Mouse (Mus musculus) liver, embryonic 14.5 days (tissue): ENCODE results near the gene Olfr615. TPM values are rescaled to one million over a fixed set of nuclear protein-coding genes. Genes with fewer than 3 reads are reported as not detected.

Experiments
- ATAC-seq: fragments of 200-750 bp; cut with Nextera tagmentation; 2 replicates; pipeline ENCODE4 v1.8.0; 2017; ENCODE audit warnings: moderate number of reproducible peaks, mild to moderate bottlenecking, moderate library complexity; ENCODE audit not compliant: insufficient read depth
- DNase-seq, 3 experiments: peaks; one replicate each; pipeline ENCODE4 v3.0.0-alpha.2; 2012 to 2013; ENCODE audit warnings: low read depth in 3 of 3, low spot score in 3 of 3
- H3K27ac ChIP-seq: fragments of 300-500 bp; sonication (generic); 2 replicates; pipeline ENCODE4 v1.5.1; 2014; ENCODE audit warnings: moderate library complexity, mild to moderate bottlenecking, control low read depth, inconsistent platforms
- H3K27me3 ChIP-seq: fragments of 300-500 bp; sonication (generic); 2 replicates; pipeline ENCODE4 v1.6.1; 2014; ENCODE audit warnings: mild to moderate bottlenecking, low read length, moderate library complexity; ENCODE audit not compliant: control insufficient read depth, insufficient read depth
- H3K36me3 ChIP-seq: fragments of 300-500 bp; sonication (generic); replicated peaks from 2 replicates; pipeline ENCODE4 v1.6.1; 2014; ENCODE audit warnings: low read depth; ENCODE audit not compliant: control insufficient read depth, insufficient read depth
- H3K4me1 ChIP-seq, 2 experiments: fragments of 200-500 bp in 1 of 2; fragments of 300-500 bp in 1 of 2; sonication (generic) in 1 of 2; replicated peaks; 2 replicates each; pipeline ENCODE4 v1.6.1; 2012 to 2014; ENCODE audit warnings: antibody characterized with exemption in 1 of 2, inconsistent platforms in 1 of 2, low read length in 1 of 2; ENCODE audit not compliant: control insufficient read depth in 2 of 2, insufficient read depth in 2 of 2
- H3K4me2 ChIP-seq: fragments of 300-500 bp; sonication (generic); 2 replicates; pipeline ENCODE4 v1.6.1; 2014; ENCODE audit warnings: low read depth, mild to moderate bottlenecking, control low read depth, moderate library complexity
- H3K4me3 ChIP-seq, 2 experiments: fragments of 200-500 bp in 1 of 2; fragments of 300-500 bp in 1 of 2; sonication (generic) in 1 of 2; 2 replicates each; pipeline ENCODE4 v1.5.1; 2012 to 2014; ENCODE audit warnings: low read depth in 2 of 2, low read length in 2 of 2, mild to moderate bottlenecking in 2 of 2, control low read depth in 1 of 2, inconsistent platforms in 1 of 2, moderate library complexity in 1 of 2; ENCODE audit not compliant: insufficient read depth in 1 of 2
- H3K9ac ChIP-seq: fragments of 300-500 bp; sonication (generic); replicated peaks from 2 replicates; pipeline ENCODE4 v1.6.1; 2014; ENCODE audit warnings: mild to moderate bottlenecking, control low read depth, moderate library complexity
- H3K9me3 ChIP-seq: fragments of 300-500 bp; sonication (generic); 2 replicates; pipeline ENCODE4 v1.6.1; 2016; ENCODE audit warnings: low read length, mixed read lengths; ENCODE audit not compliant: control insufficient read depth
- CTCF ChIP-seq: IDR thresholded peaks from 2 replicates; pipeline ENCODE4 v1.5.1; 2016; ENCODE audit warnings: antibody characterized with exemption, low read depth, control low read depth
- EP300 ChIP-seq: IDR thresholded peaks from 2 replicates; pipeline ENCODE4 v1.6.1; 2016; ENCODE audit warnings: antibody characterized with exemption, low read depth
- WGBS: fragments of 180-500 bp; shearing (Covaris S2); extraction: QIAGEN DNeasy Blood & Tissue Kit; methylation state at CpG from one replicate; pipeline ENCODE4 v1.1.7; 2014; ENCODE audit not compliant: insufficient replicate concordance; 5-methylcytosine and 5-hydroxymethylcytosine counted together
- microRNA-seq: library from miRNA; unstranded; fragments of <30 nt; microRNA quantifications from one replicate; pipeline ENCODE4, GENCODE M21; 2016
- polyA plus RNA-seq, 2 experiments: library from polyadenylated mRNA; depleted of rRNA in 1 of 2; stranded (reverse) in 1 of 2; unstranded in 1 of 2; fragments of >200 nt; fragmentation: Nextera tagmentation in 1 of 2; extraction: Ambion mirVana in 1 of 2; gene quantifications; 2 replicates each; pipeline versions ENCODE4 v1.2.1 to v1.2.3; 2012 to 2014

The Olfr615 gene
- polyA plus RNA-seq, 2 experiments: not detected

GRCm38 (mm10) chr7:103612434-103612833, 56.6 kb downstream of the Olfr615 start, which contains the start of gene Olfr620:
Gene Olfr620, minus strand, starts transcription at chr7:103612534.
- Histone ChIP-seq H3K36me3 (no peaks in the 10 kb centered on the region), H3K4me2 (no peak within 1 kb of the TSS), H3K4me3 (no peak within 1 kb of the TSS), H3K4me1 (no peaks in the 10 kb centered on the region), H3K9ac (no peak within 1 kb of the TSS), H3K27me3 (no peaks in the 10 kb centered on the region), H3K9me3 (no peaks in the 10 kb centered on the region), H3K27ac (no peak within 1 kb of the TSS)
- TF ChIP-seq CTCF (no peak), EP300 (no peak)
- WGBS: 41% methylated on average over 2 of the region's 2 CpGs
- DNase-seq: no peak
- no peak for ATAC-seq

Small RNA genes within 50 kb of the gene (microRNA-seq; reads per million reads assigned to microRNA genes)
- not detected for gene Gm26506

Other genes starting within 250 kb of the Olfr615 start
Only the 30 nearest of the 32 such genes appear.
- not detected in 2 replicates for gene Olfr598, start 232.5 kb upstream of the Olfr615 start, polyA plus RNA-seq (2012; rRNA removed)
- not detected in 2 replicates for gene Olfr598, start 232.5 kb upstream of the Olfr615 start, polyA plus RNA-seq (2014; fragmentation: Nextera tagmentation; extraction: Ambion mirVana)
- gene Olfr599, start 220.2 kb upstream of the Olfr615 start, polyA plus RNA-seq (2012; rRNA removed): not detected in 2 replicates
- not detected in 2 replicates for gene Olfr599, start 220.2 kb upstream of the Olfr615 start, polyA plus RNA-seq (2014; fragmentation: Nextera tagmentation; extraction: Ambion mirVana)
- gene Olfr600, start 206.4 kb upstream of the Olfr615 start, polyA plus RNA-seq (2012; rRNA removed): not detected in 2 replicates
- gene Olfr600, start 206.4 kb upstream of the Olfr615 start, polyA plus RNA-seq (2014; fragmentation: Nextera tagmentation; extraction: Ambion mirVana): not detected in 2 replicates
- not detected in 2 replicates for gene Olfr601, start 193.4 kb upstream of the Olfr615 start, polyA plus RNA-seq (2012; rRNA removed)
- not detected in 2 replicates for gene Olfr601, start 193.4 kb upstream of the Olfr615 start, polyA plus RNA-seq (2014; fragmentation: Nextera tagmentation; extraction: Ambion mirVana)
- not detected in 2 replicates for gene Olfr603, start 169.9 kb upstream of the Olfr615 start, polyA plus RNA-seq (2012; rRNA removed)
- gene Olfr603, start 169.9 kb upstream of the Olfr615 start, polyA plus RNA-seq (2014; fragmentation: Nextera tagmentation; extraction: Ambion mirVana): not detected in 2 replicates
- not detected in 2 replicates for gene Usp17lc, start 141.0 kb upstream of the Olfr615 start, polyA plus RNA-seq (2012; rRNA removed)
- gene Usp17lc, start 141.0 kb upstream of the Olfr615 start, polyA plus RNA-seq (2014; fragmentation: Nextera tagmentation; extraction: Ambion mirVana): not detected in 2 replicates
- gene Olfr605, start 110.6 kb upstream of the Olfr615 start, polyA plus RNA-seq (2012; rRNA removed): not detected in 2 replicates
- gene Olfr605, start 110.6 kb upstream of the Olfr615 start, polyA plus RNA-seq (2014; fragmentation: Nextera tagmentation; extraction: Ambion mirVana): not detected in 2 replicates
- gene Olfr606, start 107.0 kb upstream of the Olfr615 start, polyA plus RNA-seq (2012; rRNA removed): not detected in 2 replicates
- not detected in 2 replicates for gene Olfr606, start 107.0 kb upstream of the Olfr615 start, polyA plus RNA-seq (2014; fragmentation: Nextera tagmentation; extraction: Ambion mirVana)
- not detected in 2 replicates for gene Olfr607, start 91.9 kb upstream of the Olfr615 start, polyA plus RNA-seq (2012; rRNA removed)
- gene Olfr607, start 91.9 kb upstream of the Olfr615 start, polyA plus RNA-seq (2014; fragmentation: Nextera tagmentation; extraction: Ambion mirVana): not detected in 2 replicates
- not detected in 2 replicates for gene Olfr608, start 86.2 kb upstream of the Olfr615 start, polyA plus RNA-seq (2012; rRNA removed)
- not detected in 2 replicates for gene Olfr608, start 86.2 kb upstream of the Olfr615 start, polyA plus RNA-seq (2014; fragmentation: Nextera tagmentation; extraction: Ambion mirVana)
- gene Olfr609, start 58.0 kb upstream of the Olfr615 start, polyA plus RNA-seq (2012; rRNA removed): not detected in 2 replicates
- not detected in 2 replicates for gene Olfr609, start 58.0 kb upstream of the Olfr615 start, polyA plus RNA-seq (2014; fragmentation: Nextera tagmentation; extraction: Ambion mirVana)
- not detected in 2 replicates for gene Olfr610, start 44.0 kb upstream of the Olfr615 start, polyA plus RNA-seq (2012; rRNA removed)
- not detected in 2 replicates for gene Olfr610, start 44.0 kb upstream of the Olfr615 start, polyA plus RNA-seq (2014; fragmentation: Nextera tagmentation; extraction: Ambion mirVana)
- gene Olfr611, start 35.2 kb upstream of the Olfr615 start, polyA plus RNA-seq (2012; rRNA removed): not detected in 2 replicates
- not detected in 2 replicates for gene Olfr611, start 35.2 kb upstream of the Olfr615 start, polyA plus RNA-seq (2014; fragmentation: Nextera tagmentation; extraction: Ambion mirVana)
- gene Olfr612, start 13.4 kb upstream of the Olfr615 start, polyA plus RNA-seq (2012; rRNA removed): not detected in 2 replicates
- gene Olfr612, start 13.4 kb upstream of the Olfr615 start, polyA plus RNA-seq (2014; fragmentation: Nextera tagmentation; extraction: Ambion mirVana): not detected in 2 replicates
- not detected in 2 replicates for gene Olfr613, start 8.0 kb upstream of the Olfr615 start, polyA plus RNA-seq (2012; rRNA removed)
- gene Olfr613, start 8.0 kb upstream of the Olfr615 start, polyA plus RNA-seq (2014; fragmentation: Nextera tagmentation; extraction: Ambion mirVana): not detected in 2 replicates
- gene Olfr616, start 13.1 kb downstream of the Olfr615 start, polyA plus RNA-seq (2012; rRNA removed): not detected in 2 replicates
- gene Olfr616, start 13.1 kb downstream of the Olfr615 start, polyA plus RNA-seq (2014; fragmentation: Nextera tagmentation; extraction: Ambion mirVana): not detected in 2 replicates
- not detected in 2 replicates for gene Olfr617, start 17.0 kb downstream of the Olfr615 start, polyA plus RNA-seq (2012; rRNA removed)
- gene Olfr617, start 17.0 kb downstream of the Olfr615 start, polyA plus RNA-seq (2014; fragmentation: Nextera tagmentation; extraction: Ambion mirVana): not detected in 2 replicates
- gene Olfr618, start 34.0 kb downstream of the Olfr615 start, polyA plus RNA-seq (2012; rRNA removed): not detected in 2 replicates
- gene Olfr618, start 34.0 kb downstream of the Olfr615 start, polyA plus RNA-seq (2014; fragmentation: Nextera tagmentation; extraction: Ambion mirVana): not detected in 2 replicates
- not detected in 2 replicates for gene Olfr619, start 44.5 kb downstream of the Olfr615 start, polyA plus RNA-seq (2012; rRNA removed)
- not detected in 2 replicates for gene Olfr619, start 44.5 kb downstream of the Olfr615 start, polyA plus RNA-seq (2014; fragmentation: Nextera tagmentation; extraction: Ambion mirVana)
- not detected in 2 replicates for gene Olfr620, start 56.5 kb downstream of the Olfr615 start, polyA plus RNA-seq (2012; rRNA removed)
- not detected in 2 replicates for gene Olfr620, start 56.5 kb downstream of the Olfr615 start, polyA plus RNA-seq (2014; fragmentation: Nextera tagmentation; extraction: Ambion mirVana)
- not detected in 2 replicates for gene Olfr622, start 86.6 kb downstream of the Olfr615 start, polyA plus RNA-seq (2012; rRNA removed)
- not detected in 2 replicates for gene Olfr622, start 86.6 kb downstream of the Olfr615 start, polyA plus RNA-seq (2014; fragmentation: Nextera tagmentation; extraction: Ambion mirVana)
- gene Olfr623, start 107.6 kb downstream of the Olfr615 start, polyA plus RNA-seq (2012; rRNA removed): not detected in 2 replicates
- gene Olfr623, start 107.6 kb downstream of the Olfr615 start, polyA plus RNA-seq (2014; fragmentation: Nextera tagmentation; extraction: Ambion mirVana): not detected in 2 replicates
- gene Olfr624, start 115.1 kb downstream of the Olfr615 start, polyA plus RNA-seq (2012; rRNA removed): 0.01 TPM in 2 replicates
- gene Olfr624, start 115.1 kb downstream of the Olfr615 start, polyA plus RNA-seq (2014; fragmentation: Nextera tagmentation; extraction: Ambion mirVana): not detected in 2 replicates
- gene Olfr625-ps1, start 126.6 kb downstream of the Olfr615 start, polyA plus RNA-seq (2012; rRNA removed): not detected in 2 replicates
- not detected in 2 replicates for gene Olfr625-ps1, start 126.6 kb downstream of the Olfr615 start, polyA plus RNA-seq (2014; fragmentation: Nextera tagmentation; extraction: Ambion mirVana)
- not detected in 2 replicates for gene Olfr243, start 158.6 kb downstream of the Olfr615 start, polyA plus RNA-seq (2012; rRNA removed)
- not detected in 2 replicates for gene Olfr243, start 158.6 kb downstream of the Olfr615 start, polyA plus RNA-seq (2014; fragmentation: Nextera tagmentation; extraction: Ambion mirVana)
- not detected in 2 replicates for gene Olfr628, start 174.3 kb downstream of the Olfr615 start, polyA plus RNA-seq (2012; rRNA removed)
- not detected in 2 replicates for gene Olfr628, start 174.3 kb downstream of the Olfr615 start, polyA plus RNA-seq (2014; fragmentation: Nextera tagmentation; extraction: Ambion mirVana)
- gene Olfr629, start 188.9 kb downstream of the Olfr615 start, polyA plus RNA-seq (2012; rRNA removed): 0.08 TPM in 1 of 2 replicates, not detected in the other
- 0.18 and 0.22 TPM in 2 replicates for gene Olfr629, start 188.9 kb downstream of the Olfr615 start, polyA plus RNA-seq (2014; fragmentation: Nextera tagmentation; extraction: Ambion mirVana)
- gene Olfr630, start 201.3 kb downstream of the Olfr615 start, polyA plus RNA-seq (2012; rRNA removed): 0.03 TPM in 2 replicates
- not detected in 2 replicates for gene Olfr630, start 201.3 kb downstream of the Olfr615 start, polyA plus RNA-seq (2014; fragmentation: Nextera tagmentation; extraction: Ambion mirVana)
- 0.01 TPM in 1 of 2 replicates, not detected in the other for gene Olfr69, start 215.5 kb downstream of the Olfr615 start, polyA plus RNA-seq (2012; rRNA removed)
- gene Olfr69, start 215.5 kb downstream of the Olfr615 start, polyA plus RNA-seq (2014; fragmentation: Nextera tagmentation; extraction: Ambion mirVana): not detected in 2 replicates
- gene Olfr68, start 223.6 kb downstream of the Olfr615 start, polyA plus RNA-seq (2012; rRNA removed): 0.02 and 0.10 TPM in 2 replicates
- 0.08 TPM in 1 of 2 replicates, not detected in the other for gene Olfr68, start 223.6 kb downstream of the Olfr615 start, polyA plus RNA-seq (2014; fragmentation: Nextera tagmentation; extraction: Ambion mirVana)